Mouse (Mus musculus): Measurements from ENCODE around the gene Pakap.

Gene Pakap

GRCm38 (mm10) chr4:57797548-57798285 lies 229.7 kb downstream of the Pakap start:
- no peak for DNase-seq (ENCODE audit: low read depth, low spot score)

- peak; percentile 84 for DNase-seq (ENCODE audit: low read depth, low spot score)
These were observed 230.5 kb downstream of the Pakap start for GRCm38 (mm10) chr4:57798286-57799018.

- DNase-seq (ENCODE audit: low read depth, low spot score) = no peak
These were observed 231.3 kb downstream of the Pakap start for GRCm38 (mm10) chr4:57799297-57799696.

- no peak for DNase-seq (ENCODE audit: low read depth, low spot score)
These were observed 233.3 kb downstream of the Pakap start for GRCm38 (mm10) chr4:57801239-57801638.

- DNase-seq (ENCODE audit: low read depth, low spot score) = no peak
These were observed 234.0 kb downstream of the Pakap start for GRCm38 (mm10) chr4:57801986-57802385.

GRCm38 (mm10) chr4:57802411-57802810 lies 234.4 kb downstream of the Pakap start:
- no peak for DNase-seq (ENCODE audit: low read depth, low spot score)

GRCm38 (mm10) chr4:57804902-57805301 lies 236.9 kb downstream of the Pakap start:
- no peak for DNase-seq (ENCODE audit: low read depth, low spot score)

GRCm38 (mm10) chr4:57809449-57809848 lies 241.5 kb downstream of the Pakap start:
- DNase-seq (ENCODE audit: low read depth, low spot score) = no peak

GRCm38 (mm10) chr4:57812075-57812474 lies 244.1 kb downstream of the Pakap start:
- DNase-seq (ENCODE audit: low read depth, low spot score) = no peak

GRCm38 (mm10) chr4:57812916-57813575 lies 245.1 kb downstream of the Pakap start:
- peak; percentile 54 for DNase-seq (ENCODE audit: low read depth, low spot score)

GRCm38 (mm10) chr4:57813576-57813945 lies 245.6 kb downstream of the Pakap start:
- DNase-seq (ENCODE audit: low read depth, low spot score) = no peak

GRCm38 (mm10) chr4:57815355-57815754 lies 247.4 kb downstream of the Pakap start:
- DNase-seq (ENCODE audit: low read depth, low spot score) = no peak

- no peak for DNase-seq (ENCODE audit: low read depth, low spot score)
These were observed 248.2 kb downstream of the Pakap start for GRCm38 (mm10) chr4:57816146-57816545.

GRCm38 (mm10) chr4:57820839-57821374 lies 252.9 kb downstream of the Pakap start:
- DNase-seq (ENCODE audit: low read depth, low spot score) = peak; percentile 66

GRCm38 (mm10) chr4:57821556-57822356 lies 253.8 kb downstream of the Pakap start:
- DNase-seq (ENCODE audit: low read depth, low spot score) = no peak

- DNase-seq (ENCODE audit: low read depth, low spot score) = no peak
These were observed 254.7 kb downstream of the Pakap start for GRCm38 (mm10) chr4:57822641-57823040.

- DNase-seq (ENCODE audit: low read depth, low spot score) = no peak
These were observed 256.8 kb downstream of the Pakap start for GRCm38 (mm10) chr4:57824626-57825240.

- DNase-seq (ENCODE audit: low read depth, low spot score) = no peak
These were observed 258.3 kb downstream of the Pakap start for GRCm38 (mm10) chr4:57826272-57826671.

GRCm38 (mm10) chr4:57829131-57829530 lies 261.2 kb downstream of the Pakap start:
- DNase-seq (ENCODE audit: low read depth, low spot score) = no peak

GRCm38 (mm10) chr4:57829740-57830139 lies 261.8 kb downstream of the Pakap start:
- DNase-seq (ENCODE audit: low read depth, low spot score) = no peak

GRCm38 (mm10) chr4:57832318-57832717 lies 264.3 kb downstream of the Pakap start:
- DNase-seq (ENCODE audit: low read depth, low spot score) = no peak

Data from R1 (cell line).